Comparison of ENCODE assay signal across 8 mouse cellular contexts in genomic region chr6:50598560-50598959, GRCm38 (mm10). TPM values are rescaled to one million over a fixed set of nuclear protein-coding genes. Genes with fewer than 3 reads are reported as not detected.
DNase-seq lines count a peak whose midpoint lies in the region; ATAC-seq lines count a peak whose summit lies in the region.
"Had no signal": no experiment of that assay in that cellular context is flagged by ENCODE, and none has a peak within 500 bp of the region (broad histone marks: within the 10 kb centered on the region; RNA-seq: fewer than 3 reads in every experiment).

No protein-coding gene starts in this region.

- no peaks in the 10 kb centered on the region for H3K36me3 ChIP-seq in intestine, embryonic 14.5 days (ENCODE audit: control insufficient read depth, insufficient read depth, low read length)
- H3K36me3 ChIP-seq in intestine, embryonic 15.5 days, result no peaks in the 10 kb centered on the region

- no peak overlapping the region for H3K4me2 ChIP-seq in intestine, embryonic 14.5 days (ENCODE audit: low read length)
- H3K4me2 ChIP-seq in intestine, embryonic 15.5 days (replicated peaks), result no peak overlapping the region

- H3K9ac ChIP-seq in intestine, embryonic 14.5 days (ENCODE audit: low read length), result no peak overlapping the region
- no peak overlapping the region for H3K9ac ChIP-seq in intestine, embryonic 15.5 days

- 0 out of 2 replicates have a peak, but pooled peaks cover 4% of the 10 kb centered on the region for H3K9me3 ChIP-seq in intestine, embryonic 14.5 days (ENCODE audit: control insufficient read depth, low read length)
- H3K9me3 ChIP-seq in intestine, embryonic 15.5 days, result no peaks in the 10 kb centered on the region

- ATAC-seq in intestine, embryonic 14.5 days (replicated peaks; ENCODE audit: low FRiP score, low TSS enrichment, low read depth), result no peak
- no peak for ATAC-seq in intestine, embryonic 15.5 days

- WGBS in intestine, embryonic 14.5 days, result 32% methylated on average over 5 of the region's 5 CpGs
- WGBS in intestine, embryonic 15.5 days, result 36% methylated on average over 5 of the region's 5 CpGs

- H3K27ac ChIP-seq in intestine, embryonic 14.5 days (ENCODE audit: low read depth), result peak overlapping the region; percentile 55; the same call in 1 of the 2 replicates
- H3K27ac ChIP-seq in intestine, embryonic 15.5 days, result no peak overlapping the region

- no peaks in the 10 kb centered on the region for H3K27me3 ChIP-seq in intestine, embryonic 14.5 days (replicated peaks; ENCODE audit: control insufficient read depth, insufficient read depth, low read length)
- H3K27me3 ChIP-seq in intestine, embryonic 15.5 days (replicated peaks), result no peaks in the 10 kb centered on the region

- peaks cover 16% of the 10 kb centered on the region; the same call in 1 of the 2 replicates for H3K4me1 ChIP-seq in intestine, embryonic 14.5 days (replicated peaks; ENCODE audit: control insufficient read depth, insufficient read depth, low read length)
- peaks cover 9% of the 10 kb centered on the region for H3K4me1 ChIP-seq in intestine, embryonic 15.5 days (replicated peaks)

- H3K4me3 ChIP-seq in intestine, embryonic 14.5 days (ENCODE audit: low read depth, low read length), result no peak overlapping the region
- no peak overlapping the region for H3K4me3 ChIP-seq in intestine, embryonic 15.5 days (replicated peaks)

- peak; percentile 75 for DNase-seq in intestine, embryonic 14.5 days (ENCODE audit: low spot score)
- peak; percentile 36 for DNase-seq in MN1 (ENCODE audit: low spot score)
- peak; percentile 58 to 59 for DNase-seq in cerebellum, adult 18-20 months
- DNase-seq in kidney, postnatal 14 days, result peak; percentile 52
- no peak for DNase-seq in thymus, postnatal 25 days
- DNase-seq in yolk sac, embryonic 10.5 days (ENCODE audit: low spot score), result no peak

RNA-seq across cellular contexts. Expression of gene 4921507P07Rik, which starts 2.1 kb away (rescaled TPM):
- polyA plus RNA-seq in intestine, embryonic 14.5 days (2014; fragmentation: Nextera tagmentation; extraction: Ambion mirVana), result 0.69 and 1.3 TPM in 2 replicates
- 0.72 and 0.77 TPM in 2 replicates for polyA plus RNA-seq in intestine, embryonic 15.5 days (2015; fragmentation: Nextera tagmentation; extraction: Ambion mirVana)

RNA-seq across cellular contexts. Expression of gene Cycs, which starts 32.2 kb away (rescaled TPM):
- 66.5 and 78.7 TPM in 2 replicates for polyA plus RNA-seq in intestine, embryonic 14.5 days (2014; fragmentation: Nextera tagmentation; extraction: Ambion mirVana)
- polyA plus RNA-seq in intestine, embryonic 15.5 days (2015; fragmentation: Nextera tagmentation; extraction: Ambion mirVana), result 88.6 and 94.9 TPM in 2 replicates

RNA-seq across cellular contexts. Expression of gene Npvf, which starts 55.7 kb away (rescaled TPM):
- polyA plus RNA-seq in intestine, embryonic 14.5 days (2014; fragmentation: Nextera tagmentation; extraction: Ambion mirVana), result not detected in 2 replicates
- not detected in 2 replicates for polyA plus RNA-seq in intestine, embryonic 15.5 days (2015; fragmentation: Nextera tagmentation; extraction: Ambion mirVana)
- polyA plus RNA-seq: liver, embryonic 16.5 days had no signal

Comparison
In these comparisons a context has a peak if more than half of its experiments do, and no peak if none do; other contexts are left out.
1. DNase-seq: peak in intestine, embryonic 14.5 days (single experiment), MN1 (single experiment), cerebellum, adult 18-20 months (2 of 2) and kidney, postnatal 14 days (single experiment); none in thymus, postnatal 25 days (single experiment) and yolk sac, embryonic 10.5 days (single experiment).